Mouse (Mus musculus): ENCODE measurements at regions not wholly inside any gene's neighbourhood (a gene's known extent, or its start where the extent isn't known, plus 50 kb on each side); places are given as distances from the start of the nearest gene placed in this dataset.

DNA sequence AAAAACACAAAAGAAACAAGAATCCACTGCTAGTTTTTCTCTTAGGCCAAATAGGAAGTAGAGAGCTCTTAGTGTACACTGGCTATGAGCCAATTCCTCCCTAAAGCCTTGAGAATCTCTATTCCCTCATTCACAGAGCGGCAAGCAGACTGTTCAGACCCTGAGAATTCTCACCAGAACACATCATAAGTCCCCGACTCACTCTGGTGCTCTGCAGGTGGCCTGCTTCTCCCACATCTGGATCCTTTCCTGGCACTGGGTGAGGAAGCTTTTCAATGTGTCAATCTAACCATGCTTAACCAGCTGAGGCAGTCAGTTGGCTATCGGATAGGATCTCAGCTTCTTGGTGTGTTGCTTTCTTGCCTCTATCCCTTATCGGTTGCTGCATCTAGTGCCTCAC lies 289.4 kb upstream of the Fam92a start:
- no peak for TF ChIP-seq POLR2A (IDR thresholded peaks at IDR 0.05; ENCODE audit: control insufficient read depth, extremely low read depth, insufficient read depth, low read length, poor library complexity)
- no peak for TF ChIP-seq CTCF (IDR thresholded peaks at IDR 0.05; ENCODE audit: borderline replicate concordance, control insufficient read depth, extremely low read depth, insufficient read depth, low read length, poor library complexity)
